Mouse (Mus musculus) C2C12 (cell line): ENCODE data around the gene Olfr317.

Source experiments
- CEBPB ChIP-seq: IDR thresholded peaks from one replicate; pipeline ENCODE4 v1.6.1; 2011; ENCODE audit warnings: low read depth, mild to moderate bottlenecking, control low read depth, moderate library complexity
- CTCF ChIP-seq: IDR thresholded peaks from one replicate; pipeline ENCODE4 v1.5.1; 2011; ENCODE audit not compliant: control insufficient read depth, insufficient read depth, insufficient read length
- MYOD1 ChIP-seq: IDR thresholded peaks from one replicate; pipeline ENCODE4 v1.6.1; 2011; ENCODE audit warnings: low read depth; ENCODE audit not compliant: control insufficient read depth, insufficient read length

DNA sequence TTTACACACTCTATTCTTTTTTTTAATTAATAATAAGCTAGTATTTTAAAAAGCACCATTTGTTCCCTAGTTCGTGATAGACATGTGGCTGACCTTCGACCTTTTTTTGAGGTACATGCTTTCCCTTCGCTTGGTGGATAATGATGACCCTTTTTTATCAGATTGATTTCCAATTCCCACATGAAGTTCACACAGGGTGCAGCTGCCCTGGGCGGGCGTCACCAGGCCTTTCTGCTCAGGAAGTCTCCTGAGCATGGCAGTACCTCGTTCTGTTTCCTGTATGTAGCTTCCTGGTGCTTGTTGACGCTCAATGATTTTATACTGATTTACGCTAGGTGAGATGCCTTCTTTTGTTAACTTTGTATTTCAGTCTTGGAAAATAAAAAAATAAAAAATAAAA lies 49.3 kb upstream of the Olfr317 start:
- TF ChIP-seq CTCF = no peak
- no peak for TF ChIP-seq CEBPB
- TF ChIP-seq MYOD1 = no peak
